31 mouse cellular contexts compared by ENCODE assay signal in the genomic region with DNA sequence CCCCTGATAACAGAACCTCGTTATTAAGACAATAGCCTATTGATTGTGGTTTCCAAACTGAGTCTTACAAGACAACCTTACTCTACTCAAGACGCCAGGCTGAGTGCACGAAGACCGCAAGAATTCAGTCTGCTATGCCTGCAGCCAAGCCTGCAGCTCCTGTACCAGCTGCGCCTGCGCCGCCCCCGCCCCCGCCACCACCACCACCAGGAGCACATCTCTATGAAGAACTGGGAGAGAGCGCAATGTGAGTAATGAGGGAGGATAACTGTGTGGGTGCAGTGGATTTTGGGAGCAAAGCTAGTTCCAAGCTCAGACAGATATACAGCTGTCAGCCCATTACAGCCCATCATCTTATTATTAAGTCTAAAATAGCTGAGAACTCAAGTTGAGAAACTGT.
DNase-seq lines count a peak whose midpoint lies in the region; ATAC-seq and TF ChIP-seq lines count a peak whose summit lies in the region.
"Had no signal": no experiment of that assay in that cellular context is flagged by ENCODE, and none has a peak within 500 bp of the region (broad histone marks: within the 10 kb centered on the region; RNA-seq: fewer than 3 reads in every experiment).

No protein-coding gene starts in this region.

- H3K9ac ChIP-seq in midbrain, embryonic 11.5 days (ENCODE audit: low read length): no peak overlapping the region
- no peak overlapping the region for H3K9ac ChIP-seq in midbrain, postnatal 0 days (replicated peaks; ENCODE audit: low read length, poor library complexity, severe bottlenecking)
- H3K9ac ChIP-seq: heart, embryonic 15.5 days; kidney, embryonic 15.5 days; limb, embryonic 13.5 days; lung, embryonic 15.5 days; neural tube, embryonic 13.5 days had no signal

- H3K4me1 ChIP-seq in midbrain, embryonic 11.5 days (ENCODE audit: control insufficient read depth, insufficient read depth, low read length): no peaks in the 10 kb centered on the region
- no peaks in the 10 kb centered on the region for H3K4me1 ChIP-seq in midbrain, postnatal 0 days (ENCODE audit: insufficient read depth, low read length)
- H3K4me1 ChIP-seq: forebrain, embryonic 10.5 days; heart, embryonic 10.5 days; heart, embryonic 15.5 days; kidney, embryonic 15.5 days; limb, embryonic 13.5 days; lung, embryonic 15.5 days; midbrain, embryonic 10.5 days; neural tube, embryonic 13.5 days had no signal

- H3K27ac ChIP-seq in midbrain, embryonic 11.5 days (ENCODE audit: low read depth, low read length): no peak overlapping the region
- H3K27ac ChIP-seq in midbrain, postnatal 0 days (ENCODE audit: low read depth, low read length): no peak overlapping the region
- H3K27ac ChIP-seq: forebrain, embryonic 10.5 days; heart, embryonic 10.5 days; heart, embryonic 15.5 days; kidney, embryonic 15.5 days; limb, embryonic 13.5 days; lung, embryonic 15.5 days; midbrain, embryonic 10.5 days; neural tube, embryonic 13.5 days; stomach, postnatal 0 days had no signal

- no peak overlapping the region for H3K4me3 ChIP-seq in midbrain, embryonic 11.5 days (ENCODE audit: low read depth, low read length)
- H3K4me3 ChIP-seq in midbrain, postnatal 0 days (ENCODE audit: low read depth, low read length): no peak overlapping the region
- H3K4me3 ChIP-seq: forebrain, embryonic 10.5 days; heart, embryonic 10.5 days; heart, embryonic 15.5 days; kidney, embryonic 15.5 days; limb, embryonic 13.5 days; lung, embryonic 15.5 days; midbrain, embryonic 10.5 days; neural tube, embryonic 13.5 days had no signal

- no peaks in the 10 kb centered on the region for H3K27me3 ChIP-seq in midbrain, embryonic 11.5 days (ENCODE audit: control insufficient read depth, insufficient read depth, low read length)
- no peaks in the 10 kb centered on the region for H3K27me3 ChIP-seq in midbrain, postnatal 0 days (ENCODE audit: insufficient read depth, low read length)
- H3K27me3 ChIP-seq: heart, embryonic 15.5 days; kidney, embryonic 15.5 days; limb, embryonic 13.5 days; lung, embryonic 15.5 days; neural tube, embryonic 13.5 days had no signal

- 67% methylated on average over 10 of the region's 10 CpGs for WGBS in midbrain, embryonic 11.5 days
- WGBS in midbrain, postnatal 0 days: 72% methylated on average over 10 of the region's 10 CpGs

- no peaks in the 10 kb centered on the region for H3K9me3 ChIP-seq in midbrain, embryonic 11.5 days (ENCODE audit: control insufficient read depth, low read length)
- H3K9me3 ChIP-seq in midbrain, postnatal 0 days (ENCODE audit: low read length): no peaks in the 10 kb centered on the region
- H3K9me3 ChIP-seq: forebrain, embryonic 10.5 days; heart, embryonic 10.5 days; heart, embryonic 15.5 days; kidney, embryonic 15.5 days; limb, embryonic 13.5 days; lung, embryonic 15.5 days; midbrain, embryonic 10.5 days; neural tube, embryonic 13.5 days had no signal

- peak; percentile 7 for DNase-seq in layer of hippocampus, adult 11-12 months (ENCODE audit: low spot score)
- no peak for DNase-seq in layer of hippocampus, adult 9-10 months (ENCODE audit: low spot score)
- no peak for DNase-seq in midbrain, embryonic 11.5 days (ENCODE audit: low spot score, missing footprints)
- DNase-seq in midbrain, postnatal 0 days (ENCODE audit: low spot score): no peak
- DNase-seq in brain, embryonic 14.5 days (ENCODE audit: low read depth): peak; percentile 22
- peak; percentile 55 for DNase-seq in telencephalon, adult 2 months (ENCODE audit: low read depth, low spot score)
- DNase-seq in urinary bladder, postnatal 36 days (ENCODE audit: low spot score in 2 of 2): no peak
- DNase-seq: adrenal gland, adult 2 months; adrenal gland, postnatal 36 days; cerebellum, adult 8-10 months; cerebellum, postnatal 25 days; gastrocnemius, postnatal 25 days; heart, adult 11 months; kidney, adult 18-20 months; kidney, postnatal 25 days; spleen, adult 18-20 months; thymus, postnatal 4 days had no signal

- TF ChIP-seq POLR2A in brain, embryonic 14.5 days (IDR thresholded peaks at IDR 0.05; ENCODE audit: borderline replicate concordance, extremely low read depth, insufficient read depth, insufficient read length, poor library complexity, severe bottlenecking): no peak

- no peak for TF ChIP-seq CTCF in midbrain, postnatal 0 days (IDR thresholded peaks at IDR 0.05)
- TF ChIP-seq CTCF in brain, embryonic 14.5 days (IDR thresholded peaks at IDR 0.05; ENCODE audit: borderline replicate concordance, extremely low read depth, insufficient read depth, insufficient read length): no peak

- ATAC-seq in midbrain, embryonic 11.5 days (ENCODE audit: low FRiP score): peak; percentile 50; the same call in 1 of the 2 replicates
- no peak for ATAC-seq in midbrain, postnatal 0 days (ENCODE audit: low FRiP score)
- ATAC-seq: CD4-positive, CD25-positive, alpha-beta regulatory T cell, adult 4 months; forebrain, embryonic 16.5 days; hindbrain, embryonic 16.5 days; midbrain, embryonic 16.5 days had no signal

- H3K36me3 ChIP-seq in midbrain, embryonic 11.5 days (ENCODE audit: control insufficient read depth, insufficient read depth, low read length): no peaks in the 10 kb centered on the region
- no peaks in the 10 kb centered on the region for H3K36me3 ChIP-seq in midbrain, postnatal 0 days (ENCODE audit: insufficient read depth, low read length)
- H3K36me3 ChIP-seq: forebrain, embryonic 10.5 days; heart, embryonic 10.5 days; heart, embryonic 15.5 days; kidney, embryonic 15.5 days; limb, embryonic 13.5 days; lung, embryonic 15.5 days; midbrain, embryonic 10.5 days; neural tube, embryonic 13.5 days had no signal

- no peak overlapping the region for H3K4me2 ChIP-seq in midbrain, embryonic 11.5 days
- H3K4me2 ChIP-seq in midbrain, postnatal 0 days (ENCODE audit: low read depth, low read length, poor library complexity, severe bottlenecking): no peak overlapping the region
- H3K4me2 ChIP-seq: heart, embryonic 15.5 days; kidney, embryonic 15.5 days; limb, embryonic 13.5 days; liver, embryonic 11.5 days; lung, embryonic 15.5 days; neural tube, embryonic 13.5 days had no signal

Comparison
In these comparisons a context has a peak if more than half of its experiments do, and no peak if none do; other contexts are left out.
1. DNase-seq: peak in layer of hippocampus, adult 11-12 months (single experiment), brain, embryonic 14.5 days (single experiment) and telencephalon, adult 2 months (single experiment); none in layer of hippocampus, adult 9-10 months (single experiment), midbrain, embryonic 11.5 days (single experiment), midbrain, postnatal 0 days (single experiment) and urinary bladder, postnatal 36 days (0 of 2).